Mouse (Mus musculus) adrenal gland, adult 18-20 months (tissue): Measurements from ENCODE around the gene Ppp1r27. TPM values are rescaled to one million over a fixed set of nuclear protein-coding genes. Genes with fewer than 3 reads are reported as not detected.
"Not testable (repeated sequence)": the region's sequence is repeated elsewhere in the genome, so short reads cannot be mapped to it uniquely, and the experiment has no call there.

Source experiments
- DNase-seq, 2 experiments: peaks; one replicate each; pipeline ENCODE4 v3.0.0; 2021 to 2022; ENCODE audit warnings: low spot score in 2 of 2
- total RNA-seq, 2 experiments: library from RNA; stranded (reverse); gene quantifications; 1 replicate in 1 of 2; 2 replicates in 1 of 2; pipeline ENCODE4 v1.2.3; 2021

Gene Ppp1r27
- total RNA-seq, 2 experiments from 2014 or later = 0.42 to 1.1 TPM

DNA sequence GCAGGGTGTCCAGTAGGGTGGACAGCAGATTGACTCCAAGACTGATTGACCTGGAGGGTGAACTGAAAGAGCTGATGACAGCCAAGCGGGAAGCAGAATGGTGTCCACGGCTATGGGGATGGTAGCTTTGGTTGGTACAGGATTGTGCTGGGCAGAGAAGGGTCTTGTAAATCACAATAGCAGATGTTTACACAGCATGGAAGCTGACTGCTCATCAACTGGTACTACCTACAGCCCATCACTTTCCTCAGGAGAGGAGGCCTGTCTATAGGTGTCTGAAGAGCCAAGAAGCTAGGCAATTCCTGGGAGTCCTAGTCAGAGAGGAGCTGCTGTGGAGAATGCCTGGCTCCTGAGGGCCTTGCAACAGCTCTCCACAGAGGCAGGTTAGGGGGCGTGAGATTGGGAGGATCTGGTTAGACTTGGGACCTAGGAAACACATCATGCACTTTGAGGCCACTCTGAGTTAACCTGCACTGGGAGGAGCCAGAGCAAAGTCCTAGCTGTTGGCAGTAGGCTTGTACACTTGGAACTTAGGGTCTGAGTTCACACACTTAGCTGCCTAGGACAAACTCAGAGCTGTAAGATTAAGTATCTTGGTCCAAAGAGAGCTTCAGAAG lies 25.5 kb upstream of the Ppp1r27 start:
- no peak for DNase-seq

DNA sequence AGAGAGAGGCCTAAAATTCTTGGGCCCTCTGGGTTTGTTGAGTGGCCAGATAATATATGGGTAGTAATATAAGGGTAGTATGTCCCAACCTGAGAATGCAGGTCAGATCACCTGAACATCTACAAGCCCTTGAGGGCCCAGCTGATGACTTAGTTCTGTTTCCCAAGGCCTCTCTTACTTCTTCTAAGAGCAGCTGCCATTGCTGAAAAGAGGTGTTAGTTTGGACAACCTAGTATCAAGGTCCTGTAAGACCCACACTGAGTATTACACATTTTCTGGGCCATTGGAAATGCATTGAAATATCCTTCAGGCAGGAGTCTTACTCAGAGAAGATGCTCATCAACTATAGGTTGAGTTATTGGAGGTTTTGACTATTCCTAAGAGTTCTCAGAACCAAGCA lies 25.0 kb upstream of the Ppp1r27 start:
- DNase-seq = no peak

DNA sequence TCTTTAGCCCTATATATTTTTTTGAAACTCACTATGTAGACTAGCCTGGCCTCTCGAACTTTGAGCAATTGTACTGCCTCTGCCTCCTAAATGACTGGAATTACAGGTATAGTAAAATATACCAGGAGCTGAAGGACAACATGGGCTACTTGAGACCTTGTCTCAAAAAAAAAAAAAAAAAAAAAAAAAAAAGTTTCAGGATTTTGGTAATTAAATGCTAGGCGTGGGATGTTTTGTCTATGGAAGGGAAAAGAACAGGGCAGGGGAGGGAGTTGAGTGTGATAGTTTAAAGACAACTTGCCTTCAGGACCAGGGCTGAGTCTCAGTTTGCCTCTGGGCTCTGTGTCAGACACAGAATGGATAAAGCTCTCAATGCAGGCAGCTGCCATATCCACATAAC lies 24.1 kb upstream of the Ppp1r27 start:
- no peak for DNase-seq

DNA sequence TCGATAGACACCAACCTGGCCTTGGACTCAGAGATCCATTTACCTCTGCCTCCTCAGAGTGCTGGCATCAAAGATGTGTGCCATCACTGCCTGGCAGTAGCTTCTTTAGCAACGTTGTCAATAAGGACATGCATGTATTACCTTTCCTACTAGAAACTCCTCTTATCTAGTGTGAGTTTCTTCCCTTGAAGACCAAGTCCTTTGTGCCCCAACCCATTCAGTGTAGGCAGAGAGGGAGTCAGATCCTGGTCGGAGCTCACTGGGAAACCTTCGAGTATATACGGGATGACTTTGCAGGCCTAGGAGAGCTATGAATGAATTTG lies 23.3 kb upstream of the Ppp1r27 start:
- no peak for DNase-seq

DNA sequence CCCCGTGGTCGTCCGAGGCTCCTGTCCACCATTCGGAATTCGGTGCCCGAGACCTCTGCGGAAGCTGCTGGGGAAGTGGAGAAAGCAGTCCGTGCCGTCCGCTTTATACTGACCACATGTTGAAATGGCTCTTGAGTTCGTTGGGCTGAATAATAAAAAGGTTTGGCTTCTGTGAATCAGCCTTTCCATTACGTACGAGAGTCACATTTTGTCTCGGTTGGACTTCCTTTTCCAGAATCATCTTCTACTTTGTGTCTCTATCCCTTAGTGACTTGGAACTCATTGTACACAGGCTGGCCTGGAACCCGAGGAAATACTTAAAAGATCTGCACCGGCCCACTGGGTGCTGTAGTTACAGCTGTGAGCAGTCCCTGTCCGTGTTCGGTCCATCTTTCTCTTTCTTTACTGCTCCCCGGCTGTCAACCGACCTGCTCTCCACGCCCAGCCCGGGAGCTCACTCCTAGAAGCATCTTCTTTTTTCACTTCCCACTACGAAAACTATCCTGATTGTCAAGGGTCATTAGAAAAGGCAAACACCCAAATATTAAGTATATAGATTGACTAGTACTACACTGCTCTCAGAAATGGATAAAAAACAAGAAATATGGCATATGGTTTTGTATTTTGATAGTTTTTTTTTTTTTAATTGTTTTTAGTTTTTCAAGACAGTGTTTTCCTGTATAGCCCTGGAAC lies 22.8 kb upstream of the Ppp1r27 start:
- no peak for DNase-seq

DNA sequence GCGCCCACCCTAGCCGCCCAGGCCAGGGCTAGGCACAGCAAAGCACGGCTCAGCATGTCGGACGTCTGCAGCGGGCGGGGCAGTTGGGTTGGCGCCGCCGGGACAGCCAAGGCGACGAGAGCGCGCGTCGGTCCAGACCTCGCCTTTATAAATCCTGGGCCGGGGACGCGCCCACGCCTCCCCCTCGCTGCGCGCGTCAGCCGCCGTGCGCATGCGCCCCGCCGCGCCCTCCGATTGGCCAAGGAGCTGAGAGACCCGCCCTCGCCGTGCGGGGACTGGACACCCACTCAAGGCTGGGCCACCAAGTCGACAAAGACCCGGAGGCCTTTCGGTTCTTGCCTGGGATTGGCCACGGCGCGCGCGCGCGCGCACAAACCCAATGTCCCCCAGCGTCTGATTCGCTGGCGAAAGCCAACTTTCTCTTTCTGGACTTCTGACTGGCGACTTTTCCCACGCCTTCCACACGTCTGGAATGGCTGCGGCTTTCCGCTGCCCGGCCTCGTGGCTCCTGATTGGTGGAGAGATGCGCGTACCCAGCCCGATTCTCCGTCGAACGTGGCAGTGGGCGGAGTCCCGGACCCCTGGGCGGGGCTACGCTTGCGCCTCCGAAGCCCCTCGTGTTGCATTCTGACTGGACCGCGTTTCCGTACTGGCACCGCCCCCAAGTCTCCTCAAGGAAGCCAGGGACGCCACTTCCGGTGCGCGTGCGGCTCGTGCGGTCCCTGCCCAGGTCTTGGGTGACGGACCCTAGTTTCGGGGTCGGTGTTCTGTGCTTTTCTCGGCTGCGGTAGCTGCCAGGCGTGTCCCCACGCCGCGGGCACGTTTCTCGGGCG lies 22.0 kb upstream of the Ppp1r27 start, which contains the start of gene P4hb:
Gene P4hb (minus strand): TSS at position 502 of the 833 bp plus-strand sequence.
- DNase-seq = peak; percentile 99

DNA sequence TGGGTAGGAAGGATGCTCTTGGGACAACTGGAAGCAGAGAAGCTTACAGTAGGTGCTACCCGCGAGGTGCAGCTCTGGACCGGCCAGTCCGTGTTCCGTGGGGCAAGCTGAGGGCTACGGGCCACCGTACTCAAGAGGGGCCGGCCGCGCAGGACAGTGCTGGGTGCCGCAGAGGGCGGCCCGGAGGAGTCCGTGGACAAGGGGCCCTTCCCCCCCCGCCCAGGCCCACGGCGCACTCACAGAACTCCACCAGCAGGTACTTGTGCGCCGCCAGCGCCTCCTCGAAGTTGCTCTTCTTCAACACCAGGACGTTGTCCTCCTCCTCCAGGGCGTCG lies 21.5 kb upstream of the Ppp1r27 start:
- DNase-seq = no peak

DNA sequence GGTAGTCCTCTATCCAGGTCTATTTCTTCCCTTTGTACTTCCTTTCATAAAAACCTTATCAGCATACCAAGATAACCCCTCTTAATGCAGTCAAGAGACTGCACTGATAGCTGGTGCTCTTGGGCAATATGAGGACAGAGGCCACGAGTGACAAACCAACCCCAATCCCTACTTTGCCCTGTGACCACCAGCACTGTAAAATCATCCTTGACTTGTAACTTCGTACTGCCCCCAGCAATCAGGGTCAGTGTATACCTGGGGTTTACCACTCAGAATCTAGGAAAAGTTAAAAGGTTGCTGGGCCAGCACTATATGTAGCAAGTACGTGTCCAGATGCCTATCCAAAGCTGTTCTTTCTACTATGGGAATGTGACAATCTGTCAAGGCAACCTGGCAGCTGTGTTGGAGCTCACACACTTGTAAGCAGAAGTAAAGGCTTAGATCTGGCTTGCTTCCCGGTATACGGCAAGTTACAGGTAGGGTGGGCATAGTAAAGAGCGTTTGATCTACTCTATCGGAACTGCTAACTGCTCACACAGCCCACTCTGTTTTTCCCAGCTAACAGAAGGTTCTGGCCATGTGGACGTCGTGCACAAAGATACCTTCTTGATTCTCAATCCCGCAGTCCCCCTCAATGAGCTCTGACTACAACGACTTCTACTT lies 21.0 kb upstream of the Ppp1r27 start:
- no peak for DNase-seq

DNA sequence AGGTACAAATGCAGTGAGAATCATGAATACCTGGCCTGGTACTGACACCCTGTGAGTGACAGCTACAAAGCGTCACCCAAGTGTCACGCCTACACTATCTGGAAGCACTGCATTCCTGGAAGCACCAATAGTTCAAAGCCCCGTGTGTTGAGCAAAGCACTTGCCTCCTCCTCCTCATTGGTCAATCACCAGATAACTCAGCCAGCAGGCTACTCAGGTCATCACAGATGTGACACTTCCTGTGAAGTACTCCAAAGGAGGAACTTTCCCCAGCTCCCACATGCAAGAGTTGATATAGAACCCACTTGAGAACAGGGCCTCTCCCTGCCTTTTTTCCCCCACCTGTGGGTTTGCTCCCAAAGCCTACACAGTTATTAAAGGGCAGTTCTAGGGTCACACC lies 20.2 kb upstream of the Ppp1r27 start:
- no peak for DNase-seq

DNA sequence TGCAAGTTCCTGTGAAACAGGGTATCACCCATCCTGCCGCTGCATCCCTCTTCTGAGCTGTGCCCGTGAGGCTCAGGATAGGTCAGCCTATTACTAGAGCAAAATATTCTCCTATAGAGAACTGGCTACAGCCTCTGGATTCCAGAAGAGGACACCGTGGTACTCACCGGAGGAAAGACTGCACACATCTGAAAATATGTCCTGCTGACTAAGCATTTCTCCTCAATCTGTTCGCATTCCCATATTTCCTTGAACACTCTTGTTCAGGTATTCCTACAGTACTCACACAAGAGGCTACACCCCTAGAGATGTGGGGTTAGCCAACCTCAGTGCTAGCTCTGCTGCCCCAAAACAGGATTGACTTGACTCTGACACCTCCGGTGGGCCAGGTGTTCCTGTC lies 17.4 kb upstream of the Ppp1r27 start:
- no peak for DNase-seq

DNA sequence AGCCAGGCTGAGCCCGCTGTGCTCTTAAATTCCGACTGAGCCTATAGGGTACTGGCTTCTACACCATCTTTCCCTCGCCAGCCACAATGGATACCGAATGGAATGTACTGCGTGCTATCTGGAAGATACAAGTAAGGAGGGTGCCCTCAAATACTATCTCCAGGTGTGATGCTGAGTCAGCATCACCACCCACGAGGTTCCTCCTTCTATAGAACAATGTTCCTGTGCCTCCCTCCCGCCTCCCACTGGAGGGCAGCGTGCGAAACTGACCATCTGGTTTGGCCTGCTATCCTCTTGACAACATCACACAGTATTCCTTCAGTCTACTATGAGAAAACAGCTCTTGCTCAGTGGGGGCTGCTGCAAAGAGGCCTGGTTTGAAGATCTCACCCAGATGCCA lies 14.2 kb upstream of the Ppp1r27 start:
- DNase-seq = no peak

DNA sequence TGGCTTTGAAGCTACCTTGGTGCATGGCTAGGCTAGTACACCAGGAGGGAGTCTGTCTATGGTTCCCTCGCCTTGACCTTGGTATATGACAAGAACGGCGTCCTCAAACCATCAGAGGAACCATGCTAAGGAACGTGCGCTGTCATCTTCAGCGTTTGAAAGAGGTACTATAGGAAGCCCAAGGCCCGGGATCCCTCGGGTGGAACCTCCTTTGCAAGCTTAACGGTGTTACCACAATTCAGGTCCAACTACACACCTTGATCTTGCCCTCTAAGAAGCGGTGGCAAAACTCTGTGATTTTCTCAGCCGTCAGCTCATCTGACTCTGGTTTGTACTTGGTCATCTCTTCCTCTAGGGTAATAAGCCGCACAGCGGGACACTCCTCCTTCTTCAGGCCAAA lies 12.0 kb upstream of the Ppp1r27 start:
- no peak for DNase-seq

DNA sequence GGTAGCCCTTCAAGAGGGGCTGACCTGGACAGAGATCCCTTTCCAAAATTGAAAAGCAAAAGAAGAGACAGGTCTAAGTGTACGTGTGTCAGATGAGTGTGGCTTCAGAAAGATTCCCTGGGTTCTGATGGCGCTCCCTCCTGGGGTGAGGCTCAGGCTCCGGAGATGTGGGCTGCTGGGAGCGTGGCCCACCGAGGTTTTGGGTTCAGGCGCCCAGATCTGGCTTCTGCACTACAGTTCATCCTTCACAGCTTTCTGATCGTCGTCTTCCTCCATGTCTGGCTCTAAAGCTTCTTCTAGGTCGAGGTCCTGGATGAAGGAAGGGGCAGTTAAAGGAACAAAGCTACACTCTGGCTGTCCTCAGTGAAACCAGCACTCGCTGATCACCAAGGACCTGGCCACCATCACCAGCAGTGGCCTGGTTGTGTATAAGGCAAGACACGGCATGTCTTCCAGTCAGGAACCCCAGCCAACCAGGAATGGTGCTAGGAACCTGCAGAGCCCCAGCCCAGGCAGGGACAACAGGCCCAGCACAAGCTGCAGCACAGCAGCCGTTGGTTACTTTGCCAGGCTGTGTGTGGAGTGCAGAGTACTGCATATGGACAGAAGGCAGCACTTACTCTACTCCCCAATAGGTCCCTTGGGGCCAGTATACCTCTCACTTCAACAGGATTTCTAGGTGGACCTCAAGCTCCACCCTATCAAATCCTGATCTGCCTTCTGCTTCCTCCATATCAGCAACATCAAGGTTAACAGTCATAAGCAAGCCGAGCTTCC lies 10.2 kb upstream of the Ppp1r27 start:
- DNase-seq = no peak

DNA sequence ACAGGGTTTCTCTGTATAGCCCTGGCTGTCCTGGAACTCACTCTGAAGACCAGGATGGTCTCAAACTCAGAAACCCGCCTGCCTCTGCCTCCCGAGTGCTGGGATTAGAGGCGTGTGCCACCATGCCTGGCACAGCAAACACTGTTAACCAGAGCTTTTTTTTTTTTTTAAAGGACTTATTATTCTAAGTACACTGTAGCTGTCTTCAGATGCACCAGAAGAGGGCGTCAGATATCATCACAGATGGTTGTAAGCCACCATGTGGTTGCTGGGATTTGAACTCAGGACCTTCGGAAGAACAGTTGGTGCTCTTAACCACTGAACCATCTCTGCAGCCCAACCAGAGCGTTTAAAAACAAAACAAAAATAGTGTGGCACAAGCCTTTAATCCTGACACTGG lies 7.9 kb upstream of the Ppp1r27 start:
- DNase-seq = not testable (repeated sequence)

DNA sequence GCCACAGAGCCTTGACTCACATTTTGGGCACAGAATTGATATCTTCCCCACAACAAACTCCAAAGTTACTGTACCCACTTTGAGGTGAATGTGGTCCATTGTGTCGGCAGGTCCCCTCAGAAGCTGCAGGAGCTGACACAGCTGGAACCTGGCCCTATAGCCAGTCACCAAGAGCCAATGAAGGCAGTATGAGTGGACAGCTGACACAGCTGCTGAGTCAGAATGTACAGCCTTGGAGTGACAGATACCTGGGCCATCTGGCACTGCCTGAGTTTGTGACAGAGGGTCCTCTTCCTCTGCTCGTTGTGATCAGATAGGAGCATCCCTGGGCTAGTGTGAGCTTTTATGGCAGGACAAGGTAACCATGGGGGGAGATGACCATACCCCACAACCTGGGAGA lies 4.3 kb upstream of the Ppp1r27 start:
- peak in 1 of 2 experiments; percentile 44 for DNase-seq

DNA sequence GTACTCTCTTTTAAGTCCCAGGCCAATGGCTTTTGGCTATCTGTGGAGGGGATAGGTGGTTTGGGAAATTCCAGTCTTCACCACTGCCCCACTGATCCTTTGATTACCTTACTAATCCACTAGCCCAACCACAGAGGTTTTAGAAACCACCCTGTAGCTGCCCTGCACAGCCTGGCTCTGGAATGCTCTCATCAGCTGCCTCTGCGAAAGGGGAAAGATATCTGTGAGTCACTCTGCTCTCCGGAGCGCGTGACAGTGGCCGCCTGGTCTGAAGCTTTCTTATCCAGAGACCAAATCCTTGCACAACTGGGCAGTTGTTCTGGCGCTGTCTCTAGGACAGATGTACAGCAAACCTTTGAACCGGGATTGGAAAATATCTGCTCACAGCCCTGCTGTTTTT lies 3.9 kb upstream of the Ppp1r27 start:
- DNase-seq = peak in 1 of 2 experiments; percentile 47

DNA sequence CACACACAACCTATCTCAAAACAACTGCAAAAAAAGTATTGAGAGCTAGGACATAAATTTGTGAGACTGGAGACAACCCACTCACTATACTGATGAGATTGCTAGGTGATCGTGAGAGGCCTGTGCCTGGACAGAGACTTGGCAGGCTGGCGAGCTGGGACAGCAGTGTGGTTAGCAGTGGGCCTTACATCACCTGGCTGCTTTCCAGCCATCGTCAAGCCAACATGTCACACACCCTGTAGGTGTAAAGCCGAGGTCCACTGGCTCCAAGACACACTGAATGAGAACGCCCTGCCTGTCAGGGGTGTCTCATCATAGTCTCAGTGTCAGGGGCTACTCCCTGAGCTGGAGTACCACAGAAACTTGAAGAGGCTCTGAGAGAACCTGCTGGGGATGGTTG lies 1.8 kb upstream of the Ppp1r27 start:
- DNase-seq = no peak

DNA sequence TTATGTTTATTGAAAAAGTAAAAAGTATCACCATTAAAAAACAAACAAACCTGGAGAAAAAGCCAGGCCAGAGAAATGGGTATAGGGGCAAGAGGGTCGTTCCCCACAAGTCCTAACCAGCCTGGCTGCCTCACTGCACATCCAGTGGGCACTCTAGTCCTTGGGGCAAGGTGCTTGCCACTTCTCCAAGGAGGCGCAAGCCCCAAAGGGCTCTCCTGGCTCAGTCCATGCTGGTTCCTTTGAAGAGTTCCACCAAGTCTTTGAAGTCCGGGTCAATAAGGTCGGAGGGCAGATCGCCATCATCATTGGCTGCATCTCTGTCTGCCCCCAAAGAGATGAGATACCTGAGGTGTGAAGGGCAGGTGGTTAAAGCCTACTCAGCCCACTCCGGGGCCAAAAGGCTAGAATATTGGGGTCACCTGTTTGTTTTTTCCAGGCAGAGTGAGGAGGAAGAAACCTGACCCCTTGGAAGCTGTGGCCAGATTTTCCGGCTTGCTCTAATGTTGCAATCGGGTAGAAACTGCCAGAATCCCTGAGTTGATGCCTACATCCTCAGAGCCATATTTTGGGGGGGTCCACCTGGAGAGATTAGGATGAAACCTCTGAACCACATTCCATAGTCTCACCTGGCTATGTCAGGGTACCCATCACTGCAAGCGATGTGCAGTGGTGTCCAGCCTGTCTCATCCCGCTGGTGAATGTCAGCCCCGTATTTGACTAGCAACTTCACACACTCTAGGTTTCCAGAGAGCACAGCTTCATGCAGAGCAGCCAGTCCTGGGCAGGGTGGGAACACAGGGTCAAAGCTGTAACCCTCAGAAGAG lies 734 bp downstream of the Ppp1r27 start:
- no peak for DNase-seq

DNA sequence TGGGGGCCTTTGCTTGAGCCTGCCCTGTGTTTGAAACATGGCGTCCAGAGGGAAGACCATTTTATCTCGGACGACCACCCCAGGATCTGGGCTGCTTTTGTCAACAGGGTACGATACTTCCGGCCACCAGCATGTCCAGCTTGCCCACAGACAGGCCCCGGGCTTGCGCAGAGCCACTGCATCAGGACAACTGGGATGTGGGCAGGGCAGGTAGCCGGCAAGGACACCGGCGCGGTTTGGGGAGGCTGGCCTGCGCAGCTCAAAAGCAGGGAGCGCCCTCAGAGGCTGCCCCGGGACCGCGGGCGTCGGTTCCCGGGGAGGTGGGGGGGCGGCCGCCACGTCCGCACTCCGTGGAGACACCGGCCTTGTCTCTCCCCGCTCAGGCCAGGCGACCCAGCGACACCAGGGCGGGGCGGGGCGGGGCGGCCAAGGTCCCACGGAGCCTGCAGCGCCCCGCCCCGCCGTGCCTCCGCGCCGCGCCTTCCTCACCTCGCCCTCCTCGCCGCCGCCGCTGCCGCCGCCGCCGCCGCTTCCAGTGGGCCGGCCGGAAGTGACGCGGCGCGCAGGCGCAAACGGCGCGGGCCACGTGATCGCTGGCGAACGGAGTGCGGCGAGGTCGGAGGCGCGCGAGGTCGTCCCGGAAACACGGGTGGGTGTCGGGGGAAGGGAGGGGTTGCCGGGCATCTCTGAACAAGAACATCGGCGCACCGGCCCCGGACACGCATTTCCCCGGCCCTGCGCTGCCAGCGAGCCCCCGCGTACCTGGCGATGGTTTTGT lies 1.6 kb downstream of the Ppp1r27 start, which contains the start of gene Mcrip1:
Gene Mcrip1 (minus strand): TSS at position 560 of the 778 bp plus-strand sequence.
- DNase-seq = peak; percentile 96 to 98
